Mouse (Mus musculus) spleen, postnatal 14 days (tissue): ENCODE results near the gene 1110004F10Rik.

Source experiments
- DNase-seq, 2 experiments: peaks; one replicate each; pipeline ENCODE4 v3.0.0; 2021 to 2022; ENCODE audit warnings: low spot score in 2 of 2

The 1110004F10Rik gene

DNA sequence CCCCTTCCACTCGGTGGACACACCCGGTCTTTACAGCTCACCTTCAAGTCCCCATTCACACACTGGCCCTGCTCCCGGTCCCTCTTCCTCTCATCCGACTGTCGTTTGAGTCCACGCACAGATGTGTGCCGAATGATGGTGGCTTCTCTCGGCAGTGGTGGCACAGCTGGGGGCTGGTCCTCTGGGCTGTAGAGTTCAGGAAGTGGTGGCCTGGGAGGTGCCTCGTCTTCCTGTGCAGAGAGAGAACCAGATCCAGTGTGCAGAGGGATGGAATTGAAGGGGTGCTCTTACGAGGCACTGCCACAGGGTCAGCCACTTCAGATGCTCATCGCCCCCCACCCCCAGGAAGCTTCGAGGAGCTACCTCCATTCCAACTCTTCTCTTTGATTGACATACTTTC lies 98.0 kb downstream of the 1110004F10Rik start:
- DNase-seq = no peak

DNA sequence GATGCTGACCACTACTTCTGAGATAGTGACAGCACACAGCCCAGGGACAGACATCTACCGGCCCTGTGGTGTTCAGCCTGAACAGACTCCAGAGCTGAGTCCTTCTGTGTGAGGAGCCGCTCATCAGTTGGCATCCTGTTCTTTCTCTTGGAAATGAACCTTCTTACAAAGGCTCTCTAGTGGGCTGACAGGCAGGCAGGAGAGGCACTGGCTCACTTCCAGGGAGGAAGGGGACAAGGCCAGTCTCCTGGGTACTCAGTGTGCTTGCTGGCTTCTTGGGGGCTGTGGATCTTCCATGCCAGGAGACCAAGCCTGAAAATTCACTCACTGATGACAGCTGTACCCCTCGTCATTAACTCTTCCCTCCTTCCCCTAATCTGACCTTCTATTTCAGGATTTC lies 98.5 kb downstream of the 1110004F10Rik start:
- no peak for DNase-seq

GRCm38 (mm10) chr7:116145030-116145429 lies 105.8 kb downstream of the 1110004F10Rik start:
- DNase-seq = no peak

- DNase-seq = no peak
Observed at GRCm38 (mm10) chr7:116147114-116147513, 107.9 kb downstream of the 1110004F10Rik start.

DNA sequence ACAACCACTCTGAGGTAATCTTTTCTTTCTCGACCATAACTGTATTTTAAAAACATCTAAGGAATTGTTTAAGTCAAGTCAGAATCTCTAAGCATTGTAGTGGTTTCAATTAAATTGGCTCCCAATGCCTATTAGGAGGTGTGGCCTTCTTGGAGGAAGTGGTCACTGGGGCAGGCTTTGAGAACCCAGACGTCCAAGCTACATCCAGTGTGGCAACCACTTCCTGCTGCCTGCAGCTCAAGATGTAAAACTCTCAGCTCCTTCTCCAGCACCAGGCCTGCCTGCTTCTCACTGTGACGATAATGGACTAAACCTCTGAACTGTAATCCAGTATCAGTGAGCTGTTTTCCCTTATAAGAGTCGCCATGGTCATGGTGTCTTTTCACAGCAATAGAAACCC lies 110.4 kb downstream of the 1110004F10Rik start:
- no peak for DNase-seq

DNA sequence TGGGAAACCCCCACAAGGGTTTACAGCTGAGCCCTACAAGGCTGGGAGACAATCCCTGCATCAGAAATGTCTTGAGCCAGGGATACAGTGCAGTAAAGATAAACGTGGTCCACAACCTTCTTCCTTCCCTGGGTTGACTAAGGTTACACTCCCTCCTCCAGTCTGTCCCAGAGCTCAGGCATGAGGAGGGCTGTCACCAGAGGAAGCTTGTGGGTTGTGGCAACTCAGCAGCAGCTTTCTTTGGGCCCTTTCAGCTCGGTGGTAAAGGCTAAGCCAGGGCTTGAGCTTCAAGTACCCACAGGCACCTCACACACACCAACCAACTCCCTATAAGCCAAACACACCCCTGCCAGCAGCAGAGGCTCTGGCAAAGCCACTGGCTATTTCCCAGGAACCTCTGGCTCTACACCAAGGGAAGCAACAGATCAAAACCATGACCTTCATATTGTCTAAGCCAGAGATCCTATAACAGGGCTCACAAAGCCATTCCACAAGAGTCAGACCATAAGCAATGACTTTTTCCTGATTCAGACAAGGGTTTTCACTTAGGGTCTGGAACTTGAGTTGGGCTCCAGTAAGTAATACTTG lies 114.7 kb downstream of the 1110004F10Rik start:
- no peak for DNase-seq
